Mouse (Mus musculus): ENCODE measurements at regions not wholly inside any gene's neighbourhood (a gene's known extent, or its start where the extent isn't known, plus 50 kb on each side); places are given as distances from the start of the nearest gene placed in this dataset.

- TF ChIP-seq CTCF (IDR thresholded peaks at IDR 0.05; ENCODE audit: control insufficient read depth, insufficient read depth, insufficient replicate concordance, low read depth, low read length) (no peak), POLR2A (IDR thresholded peaks at IDR 0.05; ENCODE audit: control insufficient read depth, low read depth, low read length) (no peak)
These were observed 75.4 kb upstream of the Klf12 start for GRCm38 (mm10) chr14:100359881-100360280.

Measured in testis, adult 2 months (tissue).